Mouse (Mus musculus) stomach, embryonic 16.5 days (tissue): Measurements from ENCODE around the gene Mknk1. TPM values are rescaled to one million over a fixed set of nuclear protein-coding genes. Genes with fewer than 3 reads are reported as not detected.

Experiments
- ATAC-seq: fragments of 200-750 bp; cut with Nextera tagmentation; 2 replicates; pipeline ENCODE4 v1.8.0; 2017; ENCODE audit warnings: moderate number of reproducible peaks, moderate TSS enrichment; ENCODE audit not compliant: insufficient read depth, low FRiP score
- H3K27ac ChIP-seq: fragments of 300-500 bp; sonication (generic); 2 replicates; pipeline ENCODE4 v1.5.1; 2014; ENCODE audit warnings: low read length
- H3K27me3 ChIP-seq: fragments of 300-500 bp; sonication (generic); 2 replicates; pipeline ENCODE4 v1.6.1; 2014; ENCODE audit warnings: low read length, control low read depth, mixed read lengths; ENCODE audit not compliant: control insufficient read depth, insufficient read depth
- H3K36me3 ChIP-seq: fragments of 300-500 bp; sonication (generic); 2 replicates; pipeline ENCODE4 v1.6.1; 2014; ENCODE audit warnings: low read length; ENCODE audit not compliant: control insufficient read depth, insufficient read depth
- H3K4me1 ChIP-seq: fragments of 300-500 bp; sonication (generic); 2 replicates; pipeline ENCODE4 v1.6.1; 2014; ENCODE audit warnings: low read length, control low read depth, mixed read lengths; ENCODE audit not compliant: control insufficient read depth, insufficient read depth
- H3K4me2 ChIP-seq: fragments of 300-500 bp; sonication (generic); 2 replicates; pipeline ENCODE4 v1.6.1; 2014; ENCODE audit warnings: low read depth, low read length, mixed read lengths
- H3K4me3 ChIP-seq: fragments of 300-500 bp; sonication (generic); replicated peaks from 2 replicates; pipeline ENCODE4 v1.5.1; 2014; ENCODE audit warnings: mild to moderate bottlenecking, low read length
- H3K9ac ChIP-seq: fragments of 300-500 bp; sonication (generic); 2 replicates; pipeline ENCODE4 v1.6.1; 2014; ENCODE audit warnings: low read length
- H3K9me3 ChIP-seq: fragments of 300-500 bp; sonication (generic); replicated peaks from 2 replicates; pipeline ENCODE4 v1.6.1; 2016; ENCODE audit warnings: low read length, control low read depth; ENCODE audit not compliant: control insufficient read depth
- WGBS: fragments of 180-500 bp; shearing (Covaris S2); extraction: QIAGEN DNeasy Blood & Tissue Kit; methylation state at CpG from one replicate; pipeline ENCODE4 v1.1.7; 2014; 5-methylcytosine and 5-hydroxymethylcytosine counted together
- polyA plus RNA-seq: library from polyadenylated mRNA; unstranded; fragments of >200 nt; fragmentation: Nextera tagmentation; extraction: Ambion mirVana; gene quantifications from 2 replicates; pipeline ENCODE4 v1.2.1, GENCODE M21; 2015

Gene Mknk1
- polyA plus RNA-seq, 1 experiment from 2014 or later: 42.4 TPM

- H3K36me3 ChIP-seq: no peaks in the 10 kb centered on the region; the same call in 1 of the 2 replicates
- no peak for ATAC-seq
- WGBS: 50% methylated on average over 2 of the region's 2 CpGs
Measured at GRCm38 (mm10) chr4:115832040-115832439, 7.0 kb upstream of the Mknk1 start.

DNA sequence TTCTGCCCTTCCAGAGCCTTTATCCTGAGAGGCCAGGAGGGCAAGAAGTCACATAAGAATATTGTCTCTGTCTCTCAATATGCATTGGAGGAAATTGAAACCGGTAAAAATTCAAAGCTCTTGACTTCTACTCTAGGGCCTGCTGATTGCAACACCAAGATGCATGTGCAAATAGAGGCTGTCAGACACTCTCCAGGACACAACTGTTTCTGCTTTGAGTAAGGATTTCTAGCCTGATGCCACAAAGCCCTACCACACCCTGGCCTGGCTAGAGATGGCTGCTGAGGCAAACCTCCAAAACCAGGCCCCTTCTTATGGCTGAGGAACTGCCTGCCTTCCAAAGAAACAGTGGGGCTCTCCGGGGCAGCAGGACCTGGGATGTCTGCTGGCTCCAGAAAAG is 3.4 kb upstream of the Mknk1 start:
- H3K9ac ChIP-seq: no peak overlapping the region
- H3K4me1 ChIP-seq: peaks cover 8% of the 10 kb centered on the region
- H3K27me3 ChIP-seq: no peaks in the 10 kb centered on the region
- no peak for ATAC-seq
- H3K27ac ChIP-seq: no peak overlapping the region
- no peak overlapping the region for H3K4me3 ChIP-seq
- no peaks in the 10 kb centered on the region; the same call in 1 of the 2 replicates for H3K36me3 ChIP-seq
- 71% methylated on average over 2 of the region's 2 CpGs for WGBS
- H3K9me3 ChIP-seq: no peaks in the 10 kb centered on the region
- no peak overlapping the region for H3K4me2 ChIP-seq

More at GRCm38 (mm10) chr4:115832040-115832439, 7.0 kb upstream of the Mknk1 start:
- Histone ChIP-seq H3K4me1 (peaks cover 8% of the 10 kb centered on the region), H3K4me2 (no peak overlapping the region), H3K27ac (no peak overlapping the region), H3K9ac (no peak overlapping the region), H3K4me3 (no peak overlapping the region), H3K9me3 (no peaks in the 10 kb centered on the region), H3K27me3 (no peaks in the 10 kb centered on the region)

- H3K27me3 ChIP-seq: no peaks in the 10 kb centered on the region
- H3K36me3 ChIP-seq: no peaks in the 10 kb centered on the region; the same call in 1 of the 2 replicates
- H3K9me3 ChIP-seq: no peaks in the 10 kb centered on the region
- peaks cover 8% of the 10 kb centered on the region for H3K4me1 ChIP-seq
- 75% methylated on average over 4 of the region's 4 CpGs for WGBS
- H3K27ac ChIP-seq: no peak overlapping the region
- peak overlapping the region; percentile 71 for H3K4me2 ChIP-seq
- no peak for ATAC-seq
- peak overlapping the region; percentile 3; the same call in 1 of the 2 replicates for H3K9ac ChIP-seq
- peak overlapping the region; percentile 87 for H3K4me3 ChIP-seq
Measured at GRCm38 (mm10) chr4:115838196-115838595, 802 bp upstream of the Mknk1 start.

GRCm38 (mm10) chr4:115839956-115840355 is 958 bp downstream of the Mknk1 start:
- Histone ChIP-seq H3K4me3 (peak overlapping the region; percentile 87), H3K9ac (peak overlapping the region; percentile 89; the same call in 1 of the 2 replicates), H3K27me3 (no peaks in the 10 kb centered on the region), H3K9me3 (no peaks in the 10 kb centered on the region), H3K27ac (no peak overlapping the region), H3K4me2 (peak overlapping the region; percentile 71), H3K4me1 (peaks cover 8% of the 10 kb centered on the region), H3K36me3 (no peaks in the 10 kb centered on the region)
- no peak for ATAC-seq
- WGBS: 43% methylated on average over 4 of the region's 4 CpGs

- no peaks in the 10 kb centered on the region for H3K9me3 ChIP-seq
- peaks cover 8% of the 10 kb centered on the region for H3K4me1 ChIP-seq
- no peak for ATAC-seq
- no peak overlapping the region for H3K27ac ChIP-seq
- no peak overlapping the region for H3K4me3 ChIP-seq
- no peak overlapping the region for H3K9ac ChIP-seq
- no peaks in the 10 kb centered on the region for H3K27me3 ChIP-seq
- H3K4me2 ChIP-seq: no peak overlapping the region
- 89% methylated on average over 4 of the region's 4 CpGs for WGBS
- H3K36me3 ChIP-seq: no peaks in the 10 kb centered on the region
Measured at GRCm38 (mm10) chr4:115840842-115841241, 1.8 kb downstream of the Mknk1 start.

- ATAC-seq: no peak
- Histone ChIP-seq H3K27me3 (no peaks in the 10 kb centered on the region), H3K4me2 (no peak overlapping the region), H3K9ac (no peak overlapping the region), H3K4me3 (no peak overlapping the region), H3K27ac (no peak overlapping the region), H3K9me3 (no peaks in the 10 kb centered on the region), H3K4me1 (peaks cover 19% of the 10 kb centered on the region), H3K36me3 (no peaks in the 10 kb centered on the region; the same call in 1 of the 2 replicates)
- WGBS: 64% methylated on average over 2 of the region's 2 CpGs
Measured at GRCm38 (mm10) chr4:115846656-115847055, 7.7 kb downstream of the Mknk1 start.

GRCm38 (mm10) chr4:115847377-115847776 is 8.4 kb downstream of the Mknk1 start:
- Histone ChIP-seq H3K4me1 (peaks cover 19% of the 10 kb centered on the region), H3K4me2 (no peak overlapping the region), H3K9ac (no peak overlapping the region), H3K4me3 (no peak overlapping the region), H3K27me3 (no peaks in the 10 kb centered on the region), H3K36me3 (no peaks in the 10 kb centered on the region; the same call in 1 of the 2 replicates), H3K27ac (peak overlapping the region; percentile 49; the same call in 1 of the 2 replicates), H3K9me3 (no peaks in the 10 kb centered on the region)
- no peak for ATAC-seq
- 38% methylated on average over 5 of the region's 5 CpGs for WGBS

DNA sequence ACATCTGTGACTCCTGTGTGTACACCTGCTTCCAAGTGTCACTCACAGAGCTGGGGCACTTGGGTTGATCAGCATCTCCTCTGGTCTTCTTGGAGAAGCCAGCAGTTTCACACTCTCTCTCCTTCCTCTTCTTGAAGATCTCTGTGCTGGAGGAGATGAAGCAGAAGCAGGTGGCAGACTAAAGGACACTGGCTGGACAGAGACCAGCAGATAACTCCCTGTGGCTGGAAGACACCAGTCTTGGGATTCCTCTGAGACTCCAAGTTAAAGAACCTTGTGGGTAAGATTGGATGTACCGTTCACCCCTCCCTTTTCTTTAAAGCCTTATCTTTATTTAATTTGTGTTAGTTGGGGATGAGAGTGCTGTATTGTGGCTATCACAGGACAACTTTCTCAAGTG is 9.1 kb downstream of the Mknk1 start:
- Histone ChIP-seq H3K27ac (peak overlapping the region; percentile 49; the same call in 1 of the 2 replicates), H3K27me3 (no peaks in the 10 kb centered on the region), H3K9ac (no peak overlapping the region), H3K4me2 (no peak overlapping the region), H3K4me1 (peaks cover 19% of the 10 kb centered on the region), H3K9me3 (no peaks in the 10 kb centered on the region), H3K4me3 (no peak overlapping the region), H3K36me3 (no peaks in the 10 kb centered on the region; the same call in 1 of the 2 replicates)
- 96% methylated on average over 1 of the region's 1 CpGs for WGBS
- no peak for ATAC-seq

DNA sequence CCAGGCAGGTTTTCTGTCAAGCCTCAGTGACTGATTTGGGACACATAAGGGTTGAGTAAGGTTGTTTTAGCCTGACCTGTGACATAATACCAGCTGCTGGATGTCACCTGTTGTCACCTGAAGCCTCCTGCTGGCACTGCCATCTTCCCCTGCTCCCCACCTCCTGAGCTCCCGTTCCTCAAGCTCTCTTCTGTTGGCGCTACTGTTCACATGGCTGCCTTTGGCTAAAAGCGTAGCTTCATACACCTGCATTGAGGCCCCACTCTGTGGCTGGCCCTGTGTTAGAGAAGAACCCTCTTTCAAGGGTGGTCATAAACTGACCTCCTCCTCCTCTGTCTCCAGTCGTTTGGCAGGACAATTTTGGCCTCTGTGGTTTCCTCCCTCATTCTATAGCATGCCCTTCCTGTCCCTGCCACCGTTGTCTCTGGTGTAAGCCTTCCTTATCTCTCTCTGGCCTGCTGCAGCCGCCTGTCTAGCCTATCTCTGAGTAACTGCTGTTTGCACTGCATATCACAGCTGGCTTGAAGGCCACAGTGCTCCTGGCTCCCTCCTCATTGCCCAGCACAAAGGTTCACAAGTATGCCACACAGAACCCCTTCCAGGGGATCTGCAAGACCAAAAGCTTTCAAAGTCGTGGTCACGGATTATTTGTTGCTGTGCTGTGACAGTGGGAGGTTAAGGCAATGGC is 10.1 kb downstream of the Mknk1 start:
- Histone ChIP-seq H3K36me3 (no peaks in the 10 kb centered on the region; the same call in 1 of the 2 replicates), H3K4me1 (peaks cover 19% of the 10 kb centered on the region), H3K4me2 (no peak overlapping the region), H3K27me3 (no peaks in the 10 kb centered on the region), H3K27ac (peak overlapping the region; percentile 39; the same call in 1 of the 2 replicates), H3K4me3 (no peak overlapping the region), H3K9me3 (no peaks in the 10 kb centered on the region), H3K9ac (no peak overlapping the region)
- WGBS: 42% methylated on average over 8 of the region's 8 CpGs
- peak; percentile 86 for ATAC-seq
